Mouse (Mus musculus): ENCODE data around the gene Fndc1. TPM values are rescaled to one million over a fixed set of nuclear protein-coding genes. Genes with fewer than 3 reads are reported as not detected.

Gene Fndc1
- polyA plus RNA-seq, 1 experiment from 2014 or later, result 9.3 TPM

DNA sequence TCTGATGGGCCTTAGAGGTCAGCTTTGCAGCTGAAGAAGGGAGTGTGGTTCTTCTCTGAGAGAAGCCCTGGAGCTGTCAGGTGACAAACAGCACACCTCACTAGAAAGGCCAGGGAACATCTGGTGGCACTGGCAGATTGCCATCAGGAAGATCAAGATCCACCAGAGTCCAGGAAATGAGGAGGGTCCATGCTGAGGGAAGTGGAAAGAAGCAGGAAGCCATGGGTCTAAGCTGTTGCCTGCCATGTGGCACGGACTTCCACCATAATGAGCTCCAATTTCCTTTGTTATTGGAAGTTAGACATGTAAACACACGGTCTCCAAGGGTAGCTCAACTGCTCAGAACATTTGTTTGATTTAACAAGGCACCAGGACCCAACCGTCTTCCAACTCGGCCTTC, 120.0 kb downstream of the Fndc1 start:
- no peak for ATAC-seq (replicated peaks; ENCODE audit: low FRiP score, low TSS enrichment, low read depth)
- H3K9me3 ChIP-seq (ENCODE audit: control insufficient read depth, low read length), result no peaks in the 10 kb centered on the region
- no peak overlapping the region for H3K27ac ChIP-seq (ENCODE audit: low read depth)
- no peak overlapping the region for H3K4me3 ChIP-seq (ENCODE audit: low read depth, low read length)
- 58% methylated on average over 4 of the region's 4 CpGs for WGBS
- DNase-seq (ENCODE audit: low spot score), result no peak
- no peaks in the 10 kb centered on the region for H3K36me3 ChIP-seq (ENCODE audit: control insufficient read depth, insufficient read depth, low read length)
- no peak overlapping the region for H3K4me2 ChIP-seq (ENCODE audit: low read length)
- H3K4me1 ChIP-seq (replicated peaks; ENCODE audit: control insufficient read depth, insufficient read depth, low read length), result no peaks in the 10 kb centered on the region
- H3K9ac ChIP-seq (ENCODE audit: low read length), result no peak overlapping the region
- no peaks in the 10 kb centered on the region for H3K27me3 ChIP-seq (replicated peaks; ENCODE audit: control insufficient read depth, insufficient read depth, low read length)

DNA sequence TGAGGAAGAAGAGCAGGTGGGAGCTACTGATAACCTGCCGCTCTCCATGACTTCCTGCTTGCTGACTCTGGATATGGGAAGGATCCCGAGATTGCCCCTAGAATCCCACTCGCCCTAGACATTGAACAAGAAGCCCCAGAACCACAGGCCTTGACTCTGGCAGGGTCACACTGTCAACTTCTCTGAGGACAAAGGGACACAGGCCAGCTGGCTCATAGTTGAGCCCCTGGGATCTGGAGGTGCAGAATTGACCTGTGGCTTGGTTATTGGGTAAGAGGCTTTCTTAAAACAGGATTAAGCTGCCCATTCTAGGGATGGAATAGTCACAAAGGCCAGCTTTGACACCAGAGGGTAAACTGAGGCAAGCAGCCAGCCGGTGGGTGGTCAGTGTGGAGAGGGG, 136.8 kb downstream of the Fndc1 start:
- H3K4me3 ChIP-seq (ENCODE audit: low read depth, low read length), result no peak overlapping the region
- no peaks in the 10 kb centered on the region for H3K36me3 ChIP-seq (ENCODE audit: control insufficient read depth, insufficient read depth, low read length)
- H3K27me3 ChIP-seq (replicated peaks; ENCODE audit: control insufficient read depth, insufficient read depth, low read length), result no peaks in the 10 kb centered on the region
- no peak overlapping the region for H3K4me2 ChIP-seq (ENCODE audit: low read length)
- DNase-seq (ENCODE audit: low spot score), result no peak
- H3K4me1 ChIP-seq (replicated peaks; ENCODE audit: control insufficient read depth, insufficient read depth, low read length), result no peaks in the 10 kb centered on the region
- H3K9ac ChIP-seq (ENCODE audit: low read length), result no peak overlapping the region
- no peaks in the 10 kb centered on the region for H3K9me3 ChIP-seq (ENCODE audit: control insufficient read depth, low read length)
- 84% methylated on average over 4 of the region's 4 CpGs for WGBS
- H3K27ac ChIP-seq (ENCODE audit: low read depth), result no peak overlapping the region
- no peak for ATAC-seq (replicated peaks; ENCODE audit: low FRiP score, low TSS enrichment, low read depth)

Small RNAs within 50 kb of the gene (microRNA-seq; reads per million reads assigned to microRNA genes)
- not detected for gene Gm25872

Other genes with a start within 250 kb of the Fndc1 start
- 0.94 and 1.4 TPM in 2 replicates for gene Tagap, start 98.7 kb upstream of the Fndc1 start, polyA plus RNA-seq (2014; fragmentation: Nextera tagmentation; extraction: Ambion mirVana)
- gene Rsph3a, start 118.3 kb upstream of the Fndc1 start, polyA plus RNA-seq (2014; fragmentation: Nextera tagmentation; extraction: Ambion mirVana), result 50.1 and 54.5 TPM in 2 replicates

All from intestine, embryonic 14.5 days (tissue).